Mouse (Mus musculus): Measurements from ENCODE around the gene Iqsec1.

The Iqsec1 gene

DNA sequence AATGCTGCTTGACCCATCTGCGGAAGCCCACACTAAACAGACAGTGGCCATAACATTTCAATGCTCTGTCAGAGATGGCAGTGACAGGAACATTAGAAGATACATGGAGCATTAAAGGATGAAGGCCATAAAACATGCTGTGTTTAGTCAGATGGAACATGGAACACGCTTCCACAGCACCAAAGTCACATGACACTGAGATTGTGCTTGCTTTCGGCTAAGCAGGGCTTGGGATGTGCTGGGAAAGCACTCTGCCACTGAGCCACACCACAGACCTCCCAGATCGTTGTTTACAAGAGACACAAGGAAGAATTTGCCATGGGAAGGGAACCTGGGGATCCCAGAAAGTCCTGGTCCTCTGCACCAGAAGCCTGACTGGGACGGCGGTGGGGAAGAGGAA is 269.1 kb downstream of the Iqsec1 start:
- DNase-seq: no peak

DNA sequence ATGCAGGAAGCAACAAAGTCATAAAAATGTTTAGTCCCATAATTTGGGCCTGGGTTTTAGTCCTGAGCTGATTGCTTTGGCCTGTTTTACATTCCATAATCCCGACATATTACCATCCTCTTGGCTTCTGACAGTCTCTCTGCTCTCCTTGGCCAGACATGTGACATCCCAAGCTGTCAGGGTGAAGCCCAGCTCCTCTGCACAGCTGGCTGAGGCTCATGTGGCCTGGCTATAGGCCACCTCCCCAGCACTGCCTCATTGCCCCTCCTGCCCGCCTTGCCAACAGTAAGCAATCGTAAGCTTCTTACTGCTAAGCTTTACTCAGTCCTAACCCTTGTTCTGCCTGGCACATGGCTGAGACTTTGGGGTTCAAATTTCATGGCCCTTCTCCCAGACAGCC is 270.0 kb downstream of the Iqsec1 start:
- DNase-seq: no peak

- DNase-seq: no peak
These were observed 270.8 kb downstream of the Iqsec1 start for GRCm38 (mm10) chr6:90717711-90718110.

GRCm38 (mm10) chr6:90716853-90717252 is 271.6 kb downstream of the Iqsec1 start:
- no peak for DNase-seq

GRCm38 (mm10) chr6:90716066-90716704 is 272.3 kb downstream of the Iqsec1 start:
- DNase-seq: peak; percentile 95

GRCm38 (mm10) chr6:90715245-90715905 is 273.1 kb downstream of the Iqsec1 start:
- no peak for DNase-seq

DNA sequence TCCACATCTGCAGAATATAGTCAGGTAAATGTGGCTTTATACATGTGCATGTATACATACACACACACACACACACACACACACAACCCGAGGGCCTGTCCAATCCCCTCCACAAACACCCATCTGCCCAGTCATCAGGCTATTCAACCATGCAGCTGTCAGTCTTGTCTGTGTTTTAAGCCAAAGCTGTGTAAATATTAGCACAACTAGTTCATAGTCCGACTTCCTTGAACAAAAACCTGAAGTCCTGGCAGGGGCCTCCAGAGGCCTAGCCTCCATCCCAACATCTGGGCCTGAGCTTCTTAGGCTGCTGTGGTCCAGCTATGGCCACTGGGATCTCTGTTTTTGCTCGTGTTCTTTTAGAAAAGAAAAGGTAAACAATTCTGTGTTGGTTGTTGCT is 274.8 kb downstream of the Iqsec1 start:
- no peak for DNase-seq

GRCm38 (mm10) chr6:90712486-90713480 is 275.7 kb downstream of the Iqsec1 start:
- peak; percentile 69 for DNase-seq

- no peak for DNase-seq
These were observed 276.4 kb downstream of the Iqsec1 start for GRCm38 (mm10) chr6:90712063-90712462.

- no peak for DNase-seq
These were observed 276.9 kb downstream of the Iqsec1 start for GRCm38 (mm10) chr6:90711476-90712035.

- no peak for DNase-seq
These were observed 277.7 kb downstream of the Iqsec1 start for GRCm38 (mm10) chr6:90710778-90711177.

GRCm38 (mm10) chr6:90709929-90710777 is 278.3 kb downstream of the Iqsec1 start:
- peak; percentile 92 for DNase-seq

DNA sequence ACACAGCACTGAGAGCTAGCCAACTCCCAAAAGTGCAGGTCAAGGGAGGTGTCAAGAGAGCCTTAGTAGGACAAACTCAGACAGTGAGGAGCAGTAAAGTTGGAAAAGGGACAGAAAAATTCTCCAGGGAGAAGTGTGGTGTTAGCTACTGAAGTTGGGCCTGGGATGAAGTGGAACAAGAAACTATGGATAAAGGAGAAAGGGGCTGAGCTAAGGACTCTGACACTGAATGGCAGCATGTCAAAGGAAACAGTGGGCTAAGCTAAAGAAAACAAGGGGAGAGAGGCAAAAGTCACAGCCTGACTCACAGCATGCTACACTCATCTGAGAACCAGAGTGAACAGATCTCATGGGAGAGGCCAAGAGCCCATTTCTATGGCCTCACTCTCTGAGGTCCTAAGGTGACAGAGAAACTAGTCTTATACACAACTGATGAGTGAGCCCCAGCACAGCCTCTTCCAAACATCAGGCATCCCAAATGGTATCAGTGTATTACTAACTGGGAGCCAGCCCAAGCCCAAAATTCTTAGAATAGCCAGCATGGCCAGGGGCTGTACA is 280.3 kb downstream of the Iqsec1 start:
- no peak for DNase-seq

DNA sequence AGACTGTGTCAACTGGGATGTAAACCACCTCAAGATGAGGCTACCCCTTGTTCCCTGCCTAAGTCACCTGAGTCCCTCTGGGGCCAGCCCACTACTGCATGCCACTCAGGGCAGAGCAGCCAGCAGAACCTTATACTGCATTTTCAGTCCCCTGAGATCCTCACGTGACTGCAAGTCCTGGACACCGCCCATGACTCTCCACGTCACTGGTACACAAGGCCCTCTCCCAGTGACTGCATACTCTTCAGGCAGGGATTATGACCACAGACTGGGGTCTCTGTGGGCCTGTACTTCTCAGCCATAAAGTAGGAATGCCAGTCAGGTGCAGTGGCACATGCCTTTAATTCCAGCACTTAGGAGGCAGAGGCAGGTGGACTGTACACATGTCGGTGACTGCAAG is 281.3 kb downstream of the Iqsec1 start:
- DNase-seq: peak; percentile 81

GRCm38 (mm10) chr6:90706490-90706889 is 282.0 kb downstream of the Iqsec1 start:
- no peak for DNase-seq

- no peak for DNase-seq
These were observed 282.7 kb downstream of the Iqsec1 start for GRCm38 (mm10) chr6:90705738-90706137.

DNA sequence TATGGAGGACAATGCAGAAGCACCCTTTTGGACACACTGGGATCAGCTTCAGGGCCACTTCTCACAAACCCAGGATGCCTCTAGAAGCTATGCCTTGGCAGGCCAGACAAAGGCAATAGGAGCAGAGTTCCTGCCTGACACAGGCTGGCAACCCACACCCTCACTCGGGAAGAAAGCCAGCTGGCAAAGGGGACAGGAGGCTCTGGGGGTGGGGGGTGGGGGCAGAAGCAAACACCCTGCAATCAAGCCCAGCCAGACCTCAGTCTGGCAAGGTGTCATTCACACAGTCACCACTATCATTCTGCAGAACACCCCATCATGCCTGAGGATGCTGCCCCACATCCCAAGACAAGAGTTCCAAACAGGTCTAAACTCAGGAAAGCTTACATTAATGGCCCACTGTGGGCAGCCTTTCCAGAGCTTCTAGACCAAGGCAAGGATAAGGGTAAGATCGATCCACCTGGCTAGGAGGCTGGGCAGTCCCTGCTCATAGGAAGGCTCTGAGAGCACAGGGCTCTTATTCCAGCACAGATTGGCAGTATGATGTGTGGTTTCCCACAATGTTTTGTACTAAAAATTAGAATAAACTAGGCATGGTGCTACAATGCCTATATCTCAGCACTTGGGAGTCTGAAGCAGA is 283.7 kb downstream of the Iqsec1 start:
- DNase-seq: no peak

DNA sequence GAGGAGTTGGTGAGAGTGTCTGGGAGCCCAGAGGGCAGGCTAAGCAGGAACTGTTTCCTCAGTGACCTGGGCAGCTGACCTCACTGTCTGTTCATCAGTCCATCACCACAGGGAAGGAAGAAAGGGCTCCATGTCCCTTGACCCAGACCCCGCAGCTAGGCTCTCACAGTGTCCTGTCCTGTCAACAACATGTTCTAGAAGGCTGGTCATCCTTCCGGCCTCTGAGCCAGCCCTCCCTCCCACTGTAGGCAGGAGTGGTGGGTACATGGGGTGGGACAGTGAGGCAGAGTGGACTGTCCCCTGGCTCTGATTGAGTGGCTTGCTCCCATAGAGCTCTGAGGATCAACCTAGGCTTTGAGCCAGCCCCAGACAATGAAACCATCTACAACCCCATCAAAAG is 284.7 kb downstream of the Iqsec1 start:
- no peak for DNase-seq

GRCm38 (mm10) chr6:90702837-90703735 is 285.4 kb downstream of the Iqsec1 start:
- no peak for DNase-seq

DNA sequence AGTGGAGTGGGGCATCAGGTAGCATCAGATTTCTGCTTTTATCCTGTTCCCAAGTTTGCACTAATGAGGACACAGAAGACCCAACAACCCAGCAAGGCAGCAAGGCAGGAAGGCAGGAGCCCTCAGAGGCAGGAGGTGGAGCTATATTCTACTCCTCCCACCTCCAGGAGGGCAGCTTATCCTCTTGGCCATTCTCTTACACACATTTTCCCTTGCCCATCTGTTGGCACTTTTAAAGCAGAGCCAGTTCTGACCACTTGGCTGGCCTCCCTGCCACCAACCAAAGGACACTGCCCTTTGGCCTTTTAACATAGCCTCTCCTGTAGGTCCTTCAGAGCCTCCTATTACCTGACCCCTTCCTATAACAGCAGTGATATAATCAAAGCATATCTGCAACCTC is 286.3 kb downstream of the Iqsec1 start:
- no peak for DNase-seq
